Mouse (Mus musculus): ENCODE measurements around the gene Aebp1.

GRCm38 (mm10) chr11:5878661-5879060, 16.9 kb downstream of the Aebp1 start:
- TF ChIP-seq POLR2A (IDR thresholded peaks at IDR 0.05; ENCODE audit: control insufficient read depth, extremely low read depth, insufficient read depth, low read length, poor library complexity) (no peak), CTCF (IDR thresholded peaks at IDR 0.05; ENCODE audit: borderline replicate concordance, control insufficient read depth, extremely low read depth, insufficient read depth, low read length, poor library complexity) (no peak)
